Mouse (Mus musculus): Measurements from ENCODE around the gene Lpxn. TPM values are rescaled to one million over a fixed set of nuclear protein-coding genes. Genes with fewer than 3 reads are reported as not detected.

Gene Lpxn
- polyA plus RNA-seq (2012; ENCODE audit: low replicate concordance): 4.5 and 5.1 TPM in 2 replicates

DNA sequence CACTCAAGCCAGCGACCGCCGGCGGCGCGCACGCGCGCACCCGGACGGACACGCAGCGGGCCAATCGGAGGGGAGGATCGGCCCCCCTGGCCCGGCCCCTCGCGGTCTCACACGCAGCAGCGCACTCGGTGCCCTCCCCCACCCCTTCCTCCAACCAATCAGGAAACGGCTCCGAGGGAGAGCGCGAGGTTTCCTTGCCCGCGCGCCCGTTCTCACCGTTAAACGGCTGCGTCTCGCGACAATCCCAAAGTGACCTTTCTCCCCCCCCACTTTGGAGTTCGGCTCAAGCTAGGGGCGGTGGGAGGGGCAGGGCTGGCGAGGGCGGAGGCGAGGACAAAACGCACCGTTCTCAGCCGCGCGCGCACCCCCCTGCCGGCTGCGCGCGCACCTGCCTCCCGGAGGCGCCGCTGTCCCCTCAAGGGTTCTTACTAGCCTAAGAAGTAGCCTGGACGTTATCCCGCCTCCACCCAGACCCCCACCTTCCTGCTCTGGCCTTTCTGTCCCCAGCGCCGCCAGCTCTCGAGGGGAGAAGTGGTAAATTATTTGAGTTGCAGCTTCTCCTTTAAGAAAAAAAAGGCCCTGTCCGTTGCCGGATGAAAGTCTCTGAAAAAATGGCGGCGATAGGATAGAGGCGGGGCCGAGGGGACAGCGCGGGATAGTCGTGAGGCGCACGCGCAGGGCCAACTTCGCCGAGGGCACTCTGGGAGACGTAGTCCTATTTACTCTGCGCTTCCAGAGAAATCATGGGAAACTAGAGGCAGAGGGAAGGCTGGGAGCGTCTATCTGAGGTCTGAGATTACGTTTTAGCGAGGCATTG lies at the start of gene Lpxn, which contains the start of gene Zfp91:
Lpxn (plus strand) TSS at position 683 of the 817 bp plus-strand sequence.
Zfp91 (minus strand) TSS at position 616 of the 817 bp plus-strand sequence.

GRCm38 (mm10) chr19:12765308-12765707 lies 30.7 kb upstream of the Lpxn start, which contains the start of gene Cntf:
Gene Cntf, minus strand, starts transcription at chr19:12765632.

GRCm38 (mm10) chr19:12846382-12846781 lies 50.4 kb downstream of the Lpxn start, which contains the start of gene Gm5244:
Gene Gm5244, plus strand, starts transcription at chr19:12846682.

GRCm38 (mm10) chr19:12856983-12857382 lies 61.0 kb downstream of the Lpxn start, which contains the start of gene Olfr1444:
Gene Olfr1444, plus strand, starts transcription at chr19:12857283.

Other genes starting within 250 kb of the Lpxn start
- not detected in 2 replicates for gene Gm4952, start 196.2 kb upstream of the Lpxn start, polyA plus RNA-seq (2012; ENCODE audit: low replicate concordance)
- gene Glyat, start 162.9 kb upstream of the Lpxn start, polyA plus RNA-seq (2012; ENCODE audit: low replicate concordance): not detected in 2 replicates
- not detected in 2 replicates for gene Olfr1442, start 125.8 kb upstream of the Lpxn start, polyA plus RNA-seq (2012; ENCODE audit: low replicate concordance)
- not detected in 2 replicates for gene Olfr1443, start 118.1 kb upstream of the Lpxn start, polyA plus RNA-seq (2012; ENCODE audit: low replicate concordance)
- not detected in 2 replicates for gene Keg1, start 100.4 kb upstream of the Lpxn start, polyA plus RNA-seq (2012; ENCODE audit: low replicate concordance)
- gene Cntf, start 30.6 kb upstream of the Lpxn start, polyA plus RNA-seq (2012; ENCODE audit: low replicate concordance): 0.26 TPM in 1 of 2 replicates, not detected in the other
- gene Zfp91, start 67 bp upstream of the Lpxn start, polyA plus RNA-seq (2012; ENCODE audit: low replicate concordance): 24.5 and 39.3 TPM in 2 replicates
- gene Gm5244, start 50.5 kb downstream of the Lpxn start, polyA plus RNA-seq (2012; ENCODE audit: low replicate concordance): not detected in 2 replicates
- gene Olfr1444, start 61.1 kb downstream of the Lpxn start, polyA plus RNA-seq (2012; ENCODE audit: low replicate concordance): 0.10 TPM in 1 of 2 replicates, not detected in the other
- not detected in 2 replicates for gene Olfr1445, start 87.7 kb downstream of the Lpxn start, polyA plus RNA-seq (2012; ENCODE audit: low replicate concordance)
- gene Olfr1446, start 97.3 kb downstream of the Lpxn start, polyA plus RNA-seq (2012; ENCODE audit: low replicate concordance): not detected in 2 replicates
- not detected in 2 replicates for gene Olfr1447, start 107.5 kb downstream of the Lpxn start, polyA plus RNA-seq (2012; ENCODE audit: low replicate concordance)
- gene Olfr1448, start 128.2 kb downstream of the Lpxn start, polyA plus RNA-seq (2012; ENCODE audit: low replicate concordance): not detected in 2 replicates
- gene Olfr1449, start 134.6 kb downstream of the Lpxn start, polyA plus RNA-seq (2012; ENCODE audit: low replicate concordance): not detected in 2 replicates
- not detected in 2 replicates for gene Olfr1450, start 154.1 kb downstream of the Lpxn start, polyA plus RNA-seq (2012; ENCODE audit: low replicate concordance)
- gene Olfr1451, start 198.8 kb downstream of the Lpxn start, polyA plus RNA-seq (2012; ENCODE audit: low replicate concordance): not detected in 2 replicates
- not detected in 2 replicates for gene Olfr1453, start 232.1 kb downstream of the Lpxn start, polyA plus RNA-seq (2012; ENCODE audit: low replicate concordance)